Mouse (Mus musculus): Measurements from ENCODE around the gene Ppcdc.
"Not testable (repeated sequence)": the region's sequence is repeated elsewhere in the genome, so short reads cannot be mapped to it uniquely, and the experiment has no call there.

Gene Ppcdc

GRCm38 (mm10) chr9:57428391-57428790 is 11.5 kb downstream of the Ppcdc start:
- DNase-seq (ENCODE audit: low spot score in 2 of 2), result no peak

- no peak for DNase-seq (ENCODE audit: low spot score in 2 of 2)
Observed at GRCm38 (mm10) chr9:57427937-57428336, 12.0 kb downstream of the Ppcdc start.

- not testable (repeated sequence) for DNase-seq (ENCODE audit: low spot score in 2 of 2)
Observed at GRCm38 (mm10) chr9:57427123-57427522, 12.8 kb downstream of the Ppcdc start.

- no peak for DNase-seq (ENCODE audit: low spot score in 2 of 2)
Observed at GRCm38 (mm10) chr9:57425116-57425515, 14.8 kb downstream of the Ppcdc start.

GRCm38 (mm10) chr9:57424066-57424465 is 15.9 kb downstream of the Ppcdc start:
- DNase-seq (ENCODE audit: low spot score in 2 of 2), result no peak

GRCm38 (mm10) chr9:57421688-57422111 is 18.2 kb downstream of the Ppcdc start:
- no peak for DNase-seq (ENCODE audit: low spot score in 2 of 2)

- DNase-seq (ENCODE audit: low spot score in 2 of 2), result peak; percentile 77 to 84
Observed at GRCm38 (mm10) chr9:57421121-57421571, 18.8 kb downstream of the Ppcdc start.

GRCm38 (mm10) chr9:57420321-57421120 is 19.4 kb downstream of the Ppcdc start:
- peak; percentile 68 to 82 for DNase-seq (ENCODE audit: low spot score in 2 of 2)

GRCm38 (mm10) chr9:57419521-57420267 is 20.2 kb downstream of the Ppcdc start:
- DNase-seq (ENCODE audit: low spot score in 2 of 2), result no peak

- DNase-seq (ENCODE audit: low spot score in 2 of 2), result no peak
Observed at GRCm38 (mm10) chr9:57417341-57417740, 22.6 kb downstream of the Ppcdc start.

- no peak for DNase-seq (ENCODE audit: low spot score in 2 of 2)
Observed at GRCm38 (mm10) chr9:57407120-57407905, 32.6 kb downstream of the Ppcdc start.

- DNase-seq (ENCODE audit: low spot score in 2 of 2), result no peak
Observed at GRCm38 (mm10) chr9:57406395-57406794, 33.5 kb downstream of the Ppcdc start.

- no peak for DNase-seq (ENCODE audit: low spot score in 2 of 2)
Observed at GRCm38 (mm10) chr9:57404036-57404435, 35.9 kb downstream of the Ppcdc start.

- no peak for DNase-seq (ENCODE audit: low spot score in 2 of 2)
Observed at GRCm38 (mm10) chr9:57402318-57403251, 37.3 kb downstream of the Ppcdc start.

- no peak for DNase-seq (ENCODE audit: low spot score in 2 of 2)
Observed at GRCm38 (mm10) chr9:57398773-57399172, 41.2 kb downstream of the Ppcdc start.

- DNase-seq (ENCODE audit: low spot score in 2 of 2), result no peak
Observed at GRCm38 (mm10) chr9:57392892-57393291, 47.0 kb downstream of the Ppcdc start.

GRCm38 (mm10) chr9:57390869-57391268 is 49.1 kb downstream of the Ppcdc start:
- DNase-seq (ENCODE audit: low spot score in 2 of 2), result peak in 1 of 2 experiments; percentile 37

- peak in 1 of 2 experiments; percentile 55 for DNase-seq (ENCODE audit: low spot score in 2 of 2)
Observed at GRCm38 (mm10) chr9:57389131-57389530, 50.8 kb downstream of the Ppcdc start.

- no peak for DNase-seq (ENCODE audit: low spot score in 2 of 2)
Observed at GRCm38 (mm10) chr9:57386926-57387325, 53.0 kb downstream of the Ppcdc start.

- DNase-seq (ENCODE audit: low spot score in 2 of 2), result no peak
Observed at GRCm38 (mm10) chr9:57384621-57385020, 55.3 kb downstream of the Ppcdc start.

- no peak for DNase-seq (ENCODE audit: low spot score in 2 of 2)
Observed at GRCm38 (mm10) chr9:57360999-57361398, 78.9 kb downstream of the Ppcdc start.

All from spleen, postnatal 4 days (tissue).